ENCODE assay signal across 9 mouse cellular contexts in genomic region chr14:103720163-103720562, GRCm38 (mm10).
A peak's percentile ranks its signal among the peaks of the same experiment; 100 is the strongest.
DNase-seq lines count a peak whose midpoint lies in the region; ATAC-seq lines count a peak whose summit lies in the region.
"Had no signal": no experiment of that assay in that cellular context is flagged by ENCODE, and none has a peak within 500 bp of the region (broad histone marks: within the 10 kb centered on the region; RNA-seq: fewer than 3 reads in every experiment).

No protein-coding gene starts in this region.

- no peak overlapping the region for H3K4me3 ChIP-seq in heart, embryonic 11.5 days (ENCODE audit: low read depth, low read length)
- no peak overlapping the region for H3K4me3 ChIP-seq in forebrain, embryonic 12.5 days (replicated peaks)
- H3K4me3 ChIP-seq in liver, embryonic 11.5 days (ENCODE audit: low read depth, low read length), result no peak overlapping the region
- H3K4me3 ChIP-seq in midbrain, embryonic 16.5 days (ENCODE audit: low read depth, low read length), result no peak overlapping the region
- H3K4me3 ChIP-seq: heart, embryonic 15.5 days had no signal

- 68% methylated on average over 7 of the region's 7 CpGs for WGBS in heart, embryonic 11.5 days (ENCODE audit: insufficient replicate concordance)
- 65% methylated on average over 7 of the region's 7 CpGs for WGBS in forebrain, embryonic 12.5 days
- WGBS in liver, embryonic 11.5 days, result 46% methylated on average over 7 of the region's 7 CpGs
- 39% methylated on average over 7 of the region's 7 CpGs for WGBS in midbrain, embryonic 16.5 days

- H3K4me1 ChIP-seq in heart, embryonic 11.5 days (ENCODE audit: control insufficient read depth, insufficient read depth, low read length), result no peaks in the 10 kb centered on the region
- peaks cover 15% of the 10 kb centered on the region for H3K4me1 ChIP-seq in forebrain, embryonic 12.5 days
- peaks cover 4% of the 10 kb centered on the region; the same call in 1 of the 2 replicates for H3K4me1 ChIP-seq in liver, embryonic 11.5 days (replicated peaks; ENCODE audit: control insufficient read depth, insufficient read depth, low read length)
- H3K4me1 ChIP-seq in midbrain, embryonic 16.5 days (ENCODE audit: control insufficient read depth, insufficient read depth, low read length), result peaks cover 7% of the 10 kb centered on the region

- no peak overlapping the region for H3K4me2 ChIP-seq in heart, embryonic 11.5 days
- no peak overlapping the region for H3K4me2 ChIP-seq in forebrain, embryonic 12.5 days
- H3K4me2 ChIP-seq in liver, embryonic 11.5 days, result no peak overlapping the region
- H3K4me2 ChIP-seq in midbrain, embryonic 16.5 days (ENCODE audit: low read length), result no peak overlapping the region

- H3K27me3 ChIP-seq in heart, embryonic 11.5 days (ENCODE audit: control insufficient read depth, insufficient read depth, low read length), result no peaks in the 10 kb centered on the region
- H3K27me3 ChIP-seq in forebrain, embryonic 12.5 days, result peaks cover 9% of the 10 kb centered on the region
- no peaks in the 10 kb centered on the region for H3K27me3 ChIP-seq in liver, embryonic 11.5 days (replicated peaks; ENCODE audit: control insufficient read depth, insufficient read depth, low read length)
- no peaks in the 10 kb centered on the region for H3K27me3 ChIP-seq in midbrain, embryonic 16.5 days (ENCODE audit: control insufficient read depth, insufficient read depth, low read depth, low read length)
- H3K27me3 ChIP-seq: heart, embryonic 15.5 days had no signal

- H3K27ac ChIP-seq in heart, embryonic 11.5 days (ENCODE audit: low read depth, low read length), result no peak overlapping the region
- H3K27ac ChIP-seq in forebrain, embryonic 12.5 days, result peak overlapping the region; percentile 32; the same call in 1 of the 2 replicates
- no peak overlapping the region for H3K27ac ChIP-seq in liver, embryonic 11.5 days (ENCODE audit: low read depth, low read length)
- H3K27ac ChIP-seq in midbrain, embryonic 16.5 days (ENCODE audit: low read length), result no peak overlapping the region
- H3K27ac ChIP-seq: heart, embryonic 15.5 days had no signal

- no peak overlapping the region for H3K9ac ChIP-seq in heart, embryonic 11.5 days (ENCODE audit: low read depth, low read length)
- no peak overlapping the region for H3K9ac ChIP-seq in forebrain, embryonic 12.5 days
- no peak overlapping the region for H3K9ac ChIP-seq in liver, embryonic 11.5 days (ENCODE audit: low read depth, low read length)
- H3K9ac ChIP-seq in midbrain, embryonic 16.5 days (ENCODE audit: low read depth, low read length), result no peak overlapping the region
- H3K9ac ChIP-seq: heart, embryonic 15.5 days had no signal

- no peak for ATAC-seq in heart, embryonic 11.5 days (replicated peaks; ENCODE audit: insufficient number of reproducible peaks, low FRiP score, low TSS enrichment)
- no peak; the same call in 1 of the 2 replicates for ATAC-seq in forebrain, embryonic 12.5 days (ENCODE audit: low FRiP score)
- peak; percentile 80 for ATAC-seq in liver, embryonic 11.5 days (replicated peaks; ENCODE audit: low FRiP score)
- 0 out of 2 replicates have a peak, but pooled peaks have one; percentile 27 for ATAC-seq in midbrain, embryonic 16.5 days

- no peaks in the 10 kb centered on the region for H3K9me3 ChIP-seq in heart, embryonic 11.5 days (replicated peaks; ENCODE audit: control insufficient read depth, low read length)
- no peaks in the 10 kb centered on the region for H3K9me3 ChIP-seq in forebrain, embryonic 12.5 days
- no peaks in the 10 kb centered on the region for H3K9me3 ChIP-seq in liver, embryonic 11.5 days (ENCODE audit: control insufficient read depth, low read length)
- H3K9me3 ChIP-seq in midbrain, embryonic 16.5 days (replicated peaks; ENCODE audit: control insufficient read depth, low read length, poor library complexity, severe bottlenecking), result no peaks in the 10 kb centered on the region
- H3K9me3 ChIP-seq: heart, embryonic 15.5 days had no signal

- DNase-seq in heart, adult 11 months, result peak; percentile 79
- no peak for DNase-seq in liver, embryonic 11.5 days (ENCODE audit: low spot score)
- DNase-seq in right cerebral cortex, adult 18-20 months, result no peak
- DNase-seq in urinary bladder, postnatal 36 days (ENCODE audit: low spot score in 2 of 2), result no peak
- no peak for DNase-seq in cerebellum, postnatal 10 days

- no peaks in the 10 kb centered on the region for H3K36me3 ChIP-seq in heart, embryonic 11.5 days (ENCODE audit: control insufficient read depth, insufficient read depth, low read length)
- no peaks in the 10 kb centered on the region for H3K36me3 ChIP-seq in forebrain, embryonic 12.5 days (replicated peaks)
- H3K36me3 ChIP-seq in liver, embryonic 11.5 days (ENCODE audit: control insufficient read depth, insufficient read depth, low read length), result no peaks in the 10 kb centered on the region
- H3K36me3 ChIP-seq in midbrain, embryonic 16.5 days (ENCODE audit: control insufficient read depth, insufficient read depth, low read length), result no peaks in the 10 kb centered on the region
- H3K36me3 ChIP-seq: heart, embryonic 15.5 days had no signal

Comparison
In these comparisons a context has a peak if more than half of its experiments do, and no peak if none do; other contexts are left out.
1. ATAC-seq: peak in liver, embryonic 11.5 days (single experiment) and midbrain, embryonic 16.5 days (single experiment); none in heart, embryonic 11.5 days (single experiment) and forebrain, embryonic 12.5 days (single experiment).